Mouse (Mus musculus) hematopoietic stem cell, adult 5-6 weeks (primary cell): ENCODE data around the gene Nup62. TPM values are rescaled to one million over a fixed set of nuclear protein-coding genes. Genes with fewer than 3 reads are reported as not detected.
"Not testable (repeated sequence)": the region's sequence is repeated elsewhere in the genome, so short reads cannot be mapped to it uniquely, and the experiment has no call there.

ENCODE experiments used
- ATAC-seq, 2 experiments: fragments of 125-278 bp in 1 of 2; replicated peaks in 1 of 2; 2 replicates each; pipeline ENCODE4 v1.8.0; 2016 to 2017; ENCODE audit warnings: inconsistent platforms in 2 of 2, mild to moderate bottlenecking in 2 of 2, moderate number of reproducible peaks in 2 of 2, low read depth in 1 of 2, moderate TSS enrichment in 1 of 2; ENCODE audit not compliant: low FRiP score in 2 of 2, poor library complexity in 2 of 2, severe bottlenecking in 2 of 2, insufficient read depth in 1 of 2, low TSS enrichment in 1 of 2
- total RNA-seq: library from RNA; stranded (forward); fragments of 172-1452, 232-1000 nt; gene quantifications from 2 replicates; pipeline ENCODE4 v1.2.3, GENCODE M21; 2017

Nup62 gene
- total RNA-seq, 1 experiment from 2014 or later: 114 TPM

DNA sequence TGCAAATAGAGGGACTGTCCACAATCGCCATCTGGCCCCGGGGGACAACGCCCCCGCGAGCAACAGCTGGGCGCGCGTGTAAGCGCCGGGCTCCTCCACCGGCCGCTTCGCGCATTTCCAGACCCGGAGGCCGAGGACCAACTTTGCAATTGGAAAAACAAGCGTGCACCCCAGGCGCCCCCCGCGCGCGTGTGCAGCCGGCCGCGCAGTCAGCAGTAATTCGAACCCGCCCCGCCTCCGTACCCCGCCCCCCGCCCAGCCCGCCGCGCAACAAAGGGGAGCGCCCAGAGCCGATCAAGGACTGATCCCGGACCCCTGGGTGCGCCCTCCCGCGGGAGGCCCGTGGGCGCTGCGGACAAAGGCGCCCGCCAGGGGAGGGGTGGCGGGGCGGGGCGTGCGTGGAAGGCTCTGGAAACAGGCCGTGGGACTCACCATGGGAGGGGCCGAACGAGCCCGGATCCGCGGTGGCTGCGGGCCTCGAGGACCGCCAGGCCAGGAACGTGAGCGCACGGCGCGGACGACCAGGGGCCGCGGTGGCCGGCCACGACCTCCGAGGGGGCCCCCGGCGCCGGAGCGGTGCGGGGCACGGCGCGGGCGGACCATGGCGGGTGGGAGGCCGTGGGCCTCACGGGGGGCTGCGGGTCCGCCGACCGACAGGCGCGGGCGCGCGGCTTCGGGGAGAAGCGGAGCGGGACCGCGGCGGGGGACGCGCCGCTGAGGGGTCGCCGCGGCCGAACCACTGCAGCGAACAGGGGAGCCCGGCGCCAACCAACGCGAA, 53.2 kb downstream of the Nup62 start:
- ATAC-seq: no peak

DNA sequence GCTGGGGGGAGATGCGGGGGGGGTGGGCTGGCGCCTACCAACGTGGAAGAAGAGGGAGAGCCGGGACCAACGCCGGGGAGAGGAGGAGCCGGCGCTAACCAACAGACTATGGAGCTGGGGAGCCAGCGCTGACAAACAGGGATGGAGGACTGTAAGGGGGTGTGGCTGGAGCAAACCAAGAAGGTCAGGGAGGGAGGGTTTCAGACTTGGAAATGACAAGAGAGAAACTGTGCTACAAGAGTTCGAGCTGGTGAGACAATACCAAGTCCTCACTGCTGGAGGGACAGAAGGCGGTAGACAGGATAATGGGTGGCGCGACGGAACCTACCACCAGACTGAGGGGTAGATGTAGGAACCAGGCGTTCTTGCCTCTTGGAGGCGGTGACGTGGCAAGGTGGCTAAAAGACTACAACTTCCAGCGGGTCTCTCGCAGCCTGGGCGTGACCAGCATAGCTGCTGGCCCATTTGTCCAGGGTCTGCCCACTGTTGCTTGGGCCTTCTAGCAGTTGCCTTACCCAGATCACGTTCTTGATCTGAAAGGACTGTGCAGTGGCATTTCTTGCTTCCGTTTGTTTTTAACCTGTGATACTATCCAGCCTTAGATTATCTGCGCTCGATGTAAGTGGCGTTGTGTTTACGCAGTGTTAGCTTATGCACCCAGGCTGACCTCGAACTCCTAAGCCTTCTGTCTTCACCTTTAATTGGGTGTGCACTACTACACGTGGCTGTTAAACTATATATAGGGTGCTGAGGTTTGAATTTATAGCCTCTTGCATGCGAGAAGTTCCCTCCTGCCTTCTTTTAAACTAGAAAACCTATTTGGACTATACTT, 54.0 kb downstream of the Nup62 start, which contains the start of gene Ptov1:
Ptov1 (minus strand) TSS at position 92 of the 832 bp plus-strand sequence.
- peak; percentile 85 to 91 for ATAC-seq

DNA sequence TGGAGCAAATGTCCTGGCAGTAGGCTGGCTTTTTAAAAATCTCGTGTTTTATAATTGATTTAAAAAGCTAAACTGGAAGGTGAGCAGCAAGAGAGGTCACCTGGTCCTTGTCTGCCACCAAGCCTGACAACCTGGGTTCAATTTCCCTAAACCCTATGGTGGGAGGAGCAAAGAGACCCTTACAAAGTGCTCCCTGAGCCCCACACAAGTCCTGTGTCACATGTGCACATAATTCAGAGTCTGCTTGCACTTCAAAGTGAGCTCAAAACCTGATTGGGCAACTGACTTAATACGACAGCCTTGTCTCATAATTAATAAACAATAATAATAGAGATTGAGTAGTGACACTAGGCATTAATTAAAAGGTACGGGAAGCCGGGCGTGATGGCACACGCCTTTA, 54.7 kb downstream of the Nup62 start:
- ATAC-seq: no peak

DNA sequence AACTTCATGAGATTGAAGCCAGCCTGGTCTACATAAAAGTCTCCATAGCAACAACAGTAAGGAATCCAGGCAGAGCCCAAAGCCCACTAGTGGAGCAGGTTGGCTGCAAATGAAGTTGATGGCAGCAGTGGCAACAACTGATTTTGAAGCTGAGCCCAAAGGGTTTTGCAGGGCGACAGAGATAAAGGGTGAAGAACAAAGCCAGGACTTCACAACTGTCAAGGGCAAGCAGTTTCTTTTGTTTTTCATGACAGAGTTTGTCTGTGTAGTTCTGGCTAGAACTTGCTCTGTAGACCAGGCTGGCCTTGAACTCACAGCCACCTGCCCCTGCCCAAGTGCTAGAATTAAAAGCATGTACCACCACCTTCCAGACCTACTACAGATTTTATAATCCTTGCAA, 55.3 kb downstream of the Nup62 start:
- ATAC-seq: no peak

DNA sequence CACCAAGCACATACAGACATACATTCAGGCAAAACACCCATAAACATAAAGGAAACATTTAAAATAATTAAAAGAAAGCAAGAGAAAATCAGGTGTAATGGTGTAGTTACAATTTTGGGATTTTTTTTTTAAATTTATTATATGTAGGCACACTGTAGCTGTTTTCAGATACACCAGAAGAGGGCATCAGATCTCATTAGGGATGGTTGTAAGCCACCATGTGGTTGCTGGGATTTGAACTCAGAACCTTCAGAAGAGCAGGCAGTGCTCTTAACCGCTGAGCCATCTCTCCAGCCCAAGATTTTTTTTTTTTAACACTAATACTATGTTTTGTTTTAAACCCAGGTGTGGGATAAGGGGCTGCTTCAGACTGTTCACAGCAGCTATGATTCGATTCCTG, 55.9 kb downstream of the Nup62 start:
- ATAC-seq: not testable (repeated sequence)

DNA sequence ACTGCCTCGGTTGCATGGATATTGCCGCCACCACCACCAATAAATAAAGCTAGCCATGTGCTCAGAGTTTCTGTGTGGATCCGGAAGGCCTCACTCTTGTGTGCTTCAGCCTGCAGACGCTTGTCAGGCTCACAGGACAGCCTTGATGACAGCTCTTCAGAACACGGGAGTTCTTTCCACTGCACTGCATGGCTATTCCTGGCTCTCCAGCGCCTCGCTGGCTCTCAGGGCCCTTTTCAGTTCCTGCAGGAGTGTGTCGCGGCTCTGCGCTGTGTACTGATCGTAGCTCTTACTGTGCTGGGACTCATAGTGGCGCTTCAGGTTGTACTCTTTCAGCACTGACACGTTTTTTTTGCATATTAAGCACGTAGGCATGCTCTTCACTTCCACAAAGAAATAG, 61.9 kb downstream of the Nup62 start:
- ATAC-seq: no peak

Other genes starting within 250 kb of the Nup62 start
- 55.1 and 74.2 TPM in 2 replicates for gene Napsa, start 243.7 kb upstream of the Nup62 start, total RNA-seq
- gene Kcnc3, start 225.4 kb upstream of the Nup62 start, total RNA-seq: 0.50 TPM in 1 of 2 replicates, not detected in the other
- 0.10 and 0.38 TPM in 2 replicates for gene Myh14, start 145.2 kb upstream of the Nup62 start, total RNA-seq
- not detected in 2 replicates for gene Izumo2, start 107.3 kb upstream of the Nup62 start, total RNA-seq
- gene Vrk3, start 67.7 kb upstream of the Nup62 start, total RNA-seq: 67.1 and 70.6 TPM in 2 replicates
- 3.5 and 3.9 TPM in 2 replicates for gene Zfp473, start 65.0 kb upstream of the Nup62 start, total RNA-seq
- gene Il4i1, start 299 bp downstream of the Nup62 start, total RNA-seq: 1.3 TPM in 1 of 2 replicates, not detected in the other
- gene Atf5, start 570 bp downstream of the Nup62 start, total RNA-seq: 3.1 and 3.3 TPM in 2 replicates
- 32.6 and 38.0 TPM in 2 replicates for gene Akt1s1, start 32.9 kb downstream of the Nup62 start, total RNA-seq
- 21.6 and 29.3 TPM in 2 replicates for gene Tbc1d17, start 33.0 kb downstream of the Nup62 start, total RNA-seq
- gene Pnkp, start 41.1 kb downstream of the Nup62 start, total RNA-seq: 27.8 and 30.0 TPM in 2 replicates
- gene Ptov1, start 53.7 kb downstream of the Nup62 start, total RNA-seq: 41.8 and 54.1 TPM in 2 replicates
- gene Med25, start 76.6 kb downstream of the Nup62 start, total RNA-seq: 6.7 and 11.8 TPM in 2 replicates
- gene Fuz, start 80.0 kb downstream of the Nup62 start, total RNA-seq: 33.3 and 39.8 TPM in 2 replicates
- 12.4 and 25.5 TPM in 2 replicates for gene Ap2a1, start 113.4 kb downstream of the Nup62 start, total RNA-seq
- gene Tsks, start 127.1 kb downstream of the Nup62 start, total RNA-seq: not detected in 2 replicates
- 0.20 TPM in 1 of 2 replicates, not detected in the other for gene Cpt1c, start 158.8 kb downstream of the Nup62 start, total RNA-seq
- gene Prmt1, start 170.5 kb downstream of the Nup62 start, total RNA-seq: 156 and 185 TPM in 2 replicates
- 75.7 and 137 TPM in 2 replicates for gene Irf3, start 181.6 kb downstream of the Nup62 start, total RNA-seq
- gene Bcl2l12, start 182.6 kb downstream of the Nup62 start, total RNA-seq: 19.8 and 35.1 TPM in 2 replicates
- gene Scaf1, start 200.3 kb downstream of the Nup62 start, total RNA-seq: 11.3 and 13.8 TPM in 2 replicates
- gene Rras, start 201.9 kb downstream of the Nup62 start, total RNA-seq: 1.9 and 9.0 TPM in 2 replicates
- 3.9 and 4.6 TPM in 2 replicates for gene Prr12, start 236.8 kb downstream of the Nup62 start, total RNA-seq
- 56.2 and 72.8 TPM in 2 replicates for gene Nosip, start 246.3 kb downstream of the Nup62 start, total RNA-seq
- 6.6 and 6.7 TPM in 2 replicates for gene Prrg2, start 246.6 kb downstream of the Nup62 start, total RNA-seq